Mouse (Mus musculus) mouse embryonic stem cell (cell line): Measurements from ENCODE around the gene Atp2b4.
"Not testable (repeated sequence)": the region's sequence is repeated elsewhere in the genome, so short reads cannot be mapped to it uniquely, and the experiment has no call there.

Experiments used
- in situ Hi-C, 2 experiments: fragments of 300-500 bp; cut with MboI; formaldehyde crosslinking; loops; 1 replicate in 1 of 2; 3 replicates in 1 of 2; pipeline ENCODE4 v1.14.3; 2019 to 2020; ENCODE audit warnings: low sequenced_read_pairs in 2 of 2, low pct_unique_long_range_greater_than_20kb in 1 of 2, mixed read lengths in 1 of 2; ENCODE audit not compliant: unreplicated experiment in 1 of 2

Atp2b4 gene

GRCm38 (mm10) chr1:133715191-133715590 is 85.7 kb downstream of the Atp2b4 start:
- in situ Hi-C loops = loop anchor here in 1 of 2 experiments (5.0 kb wide), 1 partner anchor 88 kb away; no protein-coding TSS in a partner anchor

DNA sequence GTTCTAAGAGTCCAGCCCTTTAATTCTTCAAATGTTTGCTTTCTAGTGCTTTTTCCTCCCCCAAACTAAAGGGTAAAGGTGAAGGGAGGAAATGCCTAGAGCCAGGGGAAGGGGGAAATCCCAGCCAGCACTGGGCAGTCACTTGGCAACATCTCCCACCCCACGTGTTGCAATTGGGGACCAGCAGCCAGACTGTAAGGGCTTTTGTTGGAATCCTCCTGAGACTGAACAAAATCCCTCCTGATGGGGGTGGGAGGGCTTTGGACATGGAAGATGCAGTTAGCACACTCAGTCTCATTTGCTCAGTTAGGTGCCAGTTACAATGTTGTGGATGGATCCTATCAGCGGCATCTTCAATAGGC is 87.9 kb downstream of the Atp2b4 start:
- in situ Hi-C loops = no loop called here

- in situ Hi-C loops = no loop called here
These were observed 88.4 kb downstream of the Atp2b4 start for GRCm38 (mm10) chr1:133712288-133713008.

- in situ Hi-C loops = no loop called here
These were observed 89.5 kb downstream of the Atp2b4 start for GRCm38 (mm10) chr1:133711376-133711775.

DNA sequence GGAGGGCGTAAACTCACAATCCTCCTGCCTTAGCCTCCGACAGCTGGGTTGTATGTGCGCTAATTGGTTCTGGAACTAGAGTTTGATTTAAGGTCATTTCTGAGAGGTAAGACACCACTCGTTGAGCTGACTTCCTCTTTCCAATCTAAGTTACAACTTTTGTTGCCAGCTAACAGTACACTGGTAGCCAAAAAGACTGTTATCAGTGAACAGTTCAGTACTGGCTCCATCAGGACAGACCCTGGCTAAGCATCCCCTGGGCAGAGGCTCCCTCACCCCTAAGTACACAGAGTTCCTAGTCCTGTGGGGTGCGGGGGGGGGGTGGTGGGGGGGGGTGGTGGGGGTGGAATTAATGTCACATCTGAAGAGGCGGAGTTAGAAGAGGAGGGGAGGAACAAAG is 89.9 kb downstream of the Atp2b4 start:
- in situ Hi-C loops = no loop called here

DNA sequence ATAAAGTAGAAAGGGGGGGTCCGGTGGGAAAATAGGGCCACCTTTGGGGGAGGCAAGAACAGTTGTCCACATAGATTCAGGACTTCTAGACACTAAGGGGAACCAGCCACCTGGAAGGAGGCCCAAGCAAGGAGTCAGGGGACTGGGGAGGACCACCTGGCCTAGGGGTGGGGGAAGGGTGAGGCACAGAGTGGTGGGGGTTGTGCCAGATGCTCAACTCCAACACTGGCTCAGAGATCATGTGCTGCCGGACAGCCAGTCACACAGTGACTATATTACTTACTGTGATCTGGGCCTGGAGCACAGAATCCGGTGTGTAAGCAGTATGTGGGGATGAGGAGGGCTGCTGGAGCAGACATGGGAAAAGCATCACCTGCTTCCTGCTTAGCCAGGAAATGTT is 91.5 kb downstream of the Atp2b4 start:
- in situ Hi-C loops = no loop called here

GRCm38 (mm10) chr1:133701824-133702223 is 99.0 kb downstream of the Atp2b4 start:
- in situ Hi-C loops = not testable (repeated sequence)

- in situ Hi-C loops = no loop called here
These were observed 102.8 kb downstream of the Atp2b4 start for GRCm38 (mm10) chr1:133697935-133698620.

GRCm38 (mm10) chr1:133695901-133696300 is 104.9 kb downstream of the Atp2b4 start:
- in situ Hi-C loops = no loop called here

DNA sequence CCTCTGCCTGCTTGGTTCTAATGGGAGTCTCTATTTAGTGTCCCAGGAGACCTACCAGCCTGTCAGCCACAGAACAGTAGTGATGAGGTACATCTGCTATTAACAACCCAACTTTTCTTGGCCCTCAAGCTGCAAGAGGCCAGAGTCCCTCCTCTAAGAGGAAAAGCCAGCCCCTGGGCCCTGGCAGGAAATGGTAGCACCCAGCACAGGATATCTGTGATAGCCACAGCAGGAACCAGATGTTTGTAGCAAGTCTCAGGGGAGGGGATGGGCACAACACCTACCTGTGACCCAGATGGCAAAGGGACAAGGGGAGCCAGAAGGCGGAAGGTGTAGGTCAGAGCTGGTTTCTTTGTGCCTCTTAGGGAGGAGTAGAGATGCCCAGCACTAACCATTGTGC is 106.0 kb downstream of the Atp2b4 start:
- in situ Hi-C loops = no loop called here

DNA sequence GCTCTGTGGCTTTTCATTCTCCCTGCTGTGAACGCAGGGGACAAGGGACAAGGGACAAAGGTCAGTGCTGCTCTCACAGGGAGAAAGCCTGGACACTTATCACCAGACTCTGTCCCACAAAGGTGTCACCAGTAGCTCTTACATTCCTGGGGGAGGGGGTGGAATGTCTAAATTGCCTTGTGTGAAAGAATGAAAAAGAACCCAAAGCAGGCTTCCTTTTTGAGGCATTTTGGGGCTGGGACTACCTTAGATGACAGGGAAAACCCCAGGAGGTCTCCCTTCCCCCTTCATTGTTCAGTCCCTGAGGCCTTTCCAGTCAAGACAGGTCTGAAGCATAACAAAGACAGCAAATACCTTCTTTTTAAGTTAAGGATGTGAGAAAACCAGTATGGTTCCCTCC is 106.5 kb downstream of the Atp2b4 start:
- in situ Hi-C loops = no loop called here

DNA sequence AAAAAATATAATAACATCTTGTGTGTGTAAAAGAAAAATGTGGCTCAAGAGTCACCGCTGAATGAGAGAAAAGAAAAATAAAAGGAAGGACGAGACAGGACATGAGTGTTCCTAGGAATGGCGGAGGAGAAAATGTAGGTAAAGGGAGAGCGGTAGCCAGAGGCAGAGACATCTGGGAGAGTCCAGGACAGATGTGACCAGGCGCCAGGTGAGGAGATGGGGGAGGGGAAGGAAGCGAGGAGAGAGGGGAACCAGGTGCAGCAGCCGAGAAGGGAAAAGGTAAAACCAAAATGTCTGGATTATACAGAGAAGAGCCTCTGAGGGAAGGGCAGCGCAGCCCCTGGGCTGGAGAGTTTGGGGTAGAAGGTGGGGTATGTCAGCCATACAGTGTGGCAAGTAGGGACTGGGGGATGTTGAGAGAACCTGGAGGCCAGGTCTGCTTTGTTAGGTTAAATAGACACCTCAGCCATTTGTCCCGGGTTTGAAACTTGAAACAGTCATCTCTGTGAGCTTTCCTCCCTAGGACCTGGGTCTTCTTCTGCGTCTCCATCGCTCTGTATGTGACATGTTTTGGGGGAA is 107.2 kb downstream of the Atp2b4 start:
- in situ Hi-C loops = no loop called here

DNA sequence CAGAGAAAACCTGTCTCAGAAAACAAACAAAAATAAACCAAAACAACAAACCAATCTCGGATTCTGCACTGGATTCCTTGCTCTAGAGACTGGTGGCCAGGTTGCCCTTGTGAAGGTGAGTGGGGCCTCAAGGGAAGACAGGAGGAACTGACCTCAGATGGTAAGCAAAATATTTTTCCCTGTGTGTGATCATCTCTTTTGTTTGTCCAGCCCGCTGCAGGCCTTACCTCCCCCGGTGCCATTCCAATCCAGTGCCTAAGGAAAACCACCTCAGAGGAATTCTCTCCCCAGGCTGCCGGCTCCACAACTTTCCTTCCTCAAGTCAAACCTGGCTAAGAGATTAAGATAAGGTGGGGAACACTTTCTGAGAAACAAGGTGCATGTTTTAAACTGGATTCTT is 108.6 kb downstream of the Atp2b4 start:
- in situ Hi-C loops = no loop called here

DNA sequence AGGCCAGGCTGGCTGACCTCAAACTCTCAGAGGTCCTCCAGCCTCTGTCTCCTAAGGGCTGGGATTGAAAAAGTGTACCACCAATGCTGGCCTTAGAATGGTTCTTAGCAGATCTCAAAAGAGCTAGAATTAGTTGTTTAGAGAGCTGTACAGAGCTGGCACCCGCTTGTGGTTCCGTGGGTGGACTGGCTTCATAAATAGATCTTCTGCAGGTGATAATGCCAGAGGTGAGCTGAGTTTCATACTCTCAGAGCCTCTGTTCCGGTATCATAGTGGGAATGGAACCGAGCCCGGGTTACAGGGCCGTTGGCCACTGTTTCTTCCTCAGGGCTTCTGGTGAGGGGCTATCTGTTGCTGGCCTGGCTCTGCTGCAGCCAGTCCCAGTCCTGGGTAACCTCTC is 109.8 kb downstream of the Atp2b4 start:
- in situ Hi-C loops = no loop called here

DNA sequence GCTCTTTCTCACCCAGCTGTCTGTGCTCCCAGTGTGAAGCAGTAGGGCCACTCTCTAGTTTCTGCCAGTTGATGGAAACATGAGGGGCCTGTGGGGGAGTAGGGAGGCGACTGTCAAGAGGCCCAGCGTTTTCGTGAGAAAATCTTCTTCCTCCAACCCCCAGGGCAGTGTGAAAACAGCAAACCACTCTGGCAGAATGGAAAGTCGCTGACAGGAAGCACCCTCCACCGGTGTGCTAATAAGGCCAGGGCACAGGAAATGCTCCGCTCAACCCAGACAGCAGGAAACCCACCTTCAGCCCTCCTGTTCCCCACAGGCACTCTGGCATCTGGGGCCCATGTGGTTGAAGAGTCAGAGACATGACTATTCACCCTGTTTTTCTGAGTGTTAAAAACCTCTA is 110.9 kb downstream of the Atp2b4 start, which contains the start of gene Lax1:
TSS of gene Lax1 (minus strand) at position 212 of the 400 bp plus-strand sequence.
- in situ Hi-C loops = no loop called here

GRCm38 (mm10) chr1:133688301-133688700 is 112.5 kb downstream of the Atp2b4 start:
- in situ Hi-C loops = no loop called here

- in situ Hi-C loops = no loop called here
These were observed 114.9 kb downstream of the Atp2b4 start for GRCm38 (mm10) chr1:133685749-133686519.

DNA sequence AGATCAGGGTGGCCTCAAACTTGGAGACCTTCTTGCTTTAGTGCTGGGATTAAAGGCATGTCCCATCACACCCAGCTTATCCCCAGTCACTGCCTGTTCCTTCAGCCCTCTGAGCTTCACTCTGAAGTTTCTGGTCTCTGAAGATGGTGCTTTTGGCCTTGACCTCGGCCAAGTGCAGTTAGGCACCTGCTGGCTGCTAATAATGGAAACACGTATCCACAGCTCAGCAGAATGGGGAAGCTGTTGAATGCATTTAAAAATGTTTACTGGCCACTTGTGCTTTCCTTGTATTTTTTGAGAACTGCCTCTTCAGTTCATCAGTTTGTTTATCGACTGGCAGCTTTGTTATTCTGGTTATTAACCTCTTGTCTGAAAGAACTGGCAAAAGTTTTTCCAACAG is 129.0 kb downstream of the Atp2b4 start:
- in situ Hi-C loops = loop anchor here in 1 of 2 experiments (25.0 kb wide), 1 partner anchor 890 kb away; the partner anchor contains the start of gene Kdm5b

DNA sequence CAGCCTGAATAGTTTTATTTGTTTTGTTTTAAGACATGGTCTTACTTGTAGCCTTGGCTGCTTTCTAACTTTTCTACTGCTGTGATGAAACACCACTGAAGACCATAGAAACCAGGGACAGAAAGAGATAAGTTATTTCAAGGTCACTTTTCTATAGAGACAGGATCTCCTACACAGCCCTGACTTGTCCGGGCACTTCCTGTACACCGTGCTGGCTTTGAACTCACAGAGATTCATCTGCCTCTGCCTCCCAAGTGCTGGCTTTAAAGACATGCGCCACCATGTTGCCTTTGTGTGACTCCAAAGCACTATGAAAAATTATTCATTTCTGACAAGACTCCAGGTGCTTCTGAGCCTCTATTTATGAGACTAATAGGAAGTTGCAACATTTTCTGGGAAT is 129.6 kb downstream of the Atp2b4 start:
- in situ Hi-C loops = loop anchor here in 1 of 2 experiments (25.0 kb wide), 1 partner anchor 891 kb away; the partner anchor contains the start of gene Kdm5b
